Mouse (Mus musculus): ENCODE results near the gene Tbc1d5.

The Tbc1d5 gene

DNA sequence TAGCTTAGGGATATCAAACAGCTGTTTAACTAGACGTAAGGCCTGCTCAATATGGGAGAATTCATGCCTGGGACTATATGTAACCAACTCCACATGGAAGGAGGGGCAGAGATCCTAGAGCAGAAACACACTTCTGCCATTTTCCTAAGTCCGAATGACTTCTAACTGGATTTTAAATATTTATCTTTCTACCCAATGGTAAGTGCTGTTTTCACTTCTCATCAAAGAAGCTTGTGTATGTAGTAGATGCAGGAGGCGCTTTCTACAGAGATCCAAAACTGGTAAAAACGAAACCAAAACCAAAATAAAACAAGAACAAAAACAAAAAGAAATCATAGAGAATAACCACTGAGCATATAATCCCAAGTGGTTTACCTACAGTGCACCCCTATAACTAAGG, 299.2 kb downstream of the Tbc1d5 start:
- DNase-seq (ENCODE audit: low spot score in 2 of 2): no peak

DNA sequence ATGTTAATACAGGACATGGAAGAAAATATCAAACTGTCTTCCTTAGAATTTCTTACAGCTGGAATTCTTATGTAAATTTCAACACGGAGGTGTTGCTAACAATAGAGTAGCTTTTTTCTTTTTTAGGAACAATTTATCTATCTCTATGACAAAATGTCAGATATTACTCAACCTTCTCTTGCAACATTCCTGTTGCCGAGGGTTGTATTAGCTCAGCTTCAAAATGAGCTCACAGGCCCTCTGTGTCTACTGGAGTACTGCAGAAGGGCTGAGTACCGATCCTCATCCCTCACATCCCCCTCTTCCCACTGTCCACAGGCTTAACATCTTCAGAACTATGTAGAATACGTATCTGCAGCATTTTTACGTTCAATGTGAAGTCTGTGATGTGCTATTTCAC, 302.7 kb downstream of the Tbc1d5 start:
- DNase-seq (ENCODE audit: low spot score in 2 of 2): no peak

DNA sequence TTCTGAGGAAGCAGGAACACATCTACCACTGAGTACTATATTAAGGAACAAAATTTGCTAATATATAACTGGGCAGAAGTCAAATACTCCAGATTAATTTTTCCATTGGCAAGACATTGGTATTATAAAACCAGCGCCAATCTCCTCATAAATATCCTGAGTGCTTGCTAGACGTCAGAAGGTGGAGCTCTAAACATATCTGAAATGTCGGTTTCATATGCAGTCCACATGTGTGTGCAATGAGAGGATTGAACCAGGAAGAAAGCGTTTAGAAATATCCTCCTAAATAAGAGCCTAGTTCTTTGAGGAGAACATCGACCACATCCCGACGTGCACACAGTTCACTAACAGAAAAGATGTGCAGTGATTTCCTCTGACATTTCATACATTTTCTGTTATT, 305.1 kb downstream of the Tbc1d5 start:
- DNase-seq (ENCODE audit: low spot score in 2 of 2): no peak

DNA sequence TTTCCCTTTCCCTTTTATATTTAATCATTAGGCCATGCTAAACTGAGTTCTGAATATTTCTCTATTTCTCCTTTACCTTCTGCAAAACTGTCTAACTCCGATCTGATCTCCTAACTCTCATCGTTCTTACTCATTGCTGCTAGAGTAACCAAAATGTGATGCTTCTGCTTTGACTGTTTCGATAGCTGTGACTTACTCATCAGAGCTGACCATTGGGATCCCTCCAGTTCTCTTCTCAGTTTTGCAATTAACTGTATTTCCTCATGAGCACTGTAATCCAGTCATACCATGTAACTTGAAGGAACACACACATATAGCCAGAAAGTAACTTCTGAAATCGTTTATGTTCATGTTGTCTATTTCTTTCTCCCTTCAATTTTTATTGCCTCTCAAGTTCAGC, 306.6 kb downstream of the Tbc1d5 start:
- DNase-seq (ENCODE audit: low spot score in 2 of 2): no peak

DNA sequence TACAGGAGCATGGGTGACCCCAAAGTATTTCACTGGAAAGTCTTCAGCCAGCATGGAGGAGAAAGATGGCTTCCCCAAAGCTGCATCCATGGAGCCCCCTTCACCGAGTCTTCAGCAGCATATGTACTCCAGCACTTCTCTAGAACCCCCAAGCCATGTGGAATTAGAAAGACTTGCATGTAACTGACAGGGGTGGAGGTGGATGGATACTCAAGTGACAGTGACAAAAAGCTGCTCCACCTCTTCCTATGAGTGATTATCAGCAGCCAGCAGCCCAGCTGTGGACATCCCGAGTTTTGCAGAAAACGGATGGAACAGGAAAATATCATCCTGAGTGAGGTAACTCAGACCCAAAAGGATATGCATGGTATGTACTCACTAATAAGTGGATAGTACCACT, 311.9 kb downstream of the Tbc1d5 start:
- DNase-seq (ENCODE audit: low spot score in 2 of 2): no peak

DNA sequence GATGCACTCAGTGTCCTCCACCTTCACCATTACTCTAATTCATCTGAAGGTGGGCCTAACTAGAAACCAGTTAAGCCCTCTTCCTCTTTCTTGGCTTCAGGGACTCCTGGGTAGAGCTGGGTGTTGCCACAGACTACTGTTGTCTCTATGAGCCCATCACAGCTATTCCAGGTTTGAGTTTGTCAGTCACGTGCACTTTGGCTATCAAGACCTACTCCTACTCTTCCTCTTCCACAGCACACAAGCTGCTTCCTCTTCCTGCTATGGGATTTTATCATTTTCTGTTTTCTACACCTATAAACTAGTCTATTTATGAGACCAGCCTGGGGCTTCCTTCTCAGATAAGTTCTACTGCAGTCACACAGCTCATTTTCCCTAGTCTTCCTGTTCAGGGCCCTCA, 314.4 kb downstream of the Tbc1d5 start:
- DNase-seq (ENCODE audit: low spot score in 2 of 2): no peak

DNA sequence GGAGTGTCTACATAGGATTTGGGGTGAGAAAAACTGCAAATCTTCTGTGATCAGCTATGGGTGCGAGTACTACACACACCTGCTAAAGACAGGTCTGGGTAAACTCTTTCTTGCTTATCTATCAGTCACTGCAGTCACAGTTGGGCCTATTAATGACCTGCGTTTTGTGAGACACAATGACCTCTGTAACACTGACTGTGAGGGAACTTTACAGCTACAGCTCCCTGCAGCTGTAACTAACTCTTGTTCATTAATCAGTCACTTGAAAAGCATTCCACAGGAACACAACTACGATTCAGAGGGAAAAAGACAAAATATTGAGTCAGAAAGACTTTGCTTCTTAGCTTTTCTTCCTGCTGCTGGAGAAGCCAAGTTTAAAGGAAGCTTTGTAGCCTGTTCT, 325.9 kb downstream of the Tbc1d5 start:
- DNase-seq (ENCODE audit: low spot score in 2 of 2): no peak

DNA sequence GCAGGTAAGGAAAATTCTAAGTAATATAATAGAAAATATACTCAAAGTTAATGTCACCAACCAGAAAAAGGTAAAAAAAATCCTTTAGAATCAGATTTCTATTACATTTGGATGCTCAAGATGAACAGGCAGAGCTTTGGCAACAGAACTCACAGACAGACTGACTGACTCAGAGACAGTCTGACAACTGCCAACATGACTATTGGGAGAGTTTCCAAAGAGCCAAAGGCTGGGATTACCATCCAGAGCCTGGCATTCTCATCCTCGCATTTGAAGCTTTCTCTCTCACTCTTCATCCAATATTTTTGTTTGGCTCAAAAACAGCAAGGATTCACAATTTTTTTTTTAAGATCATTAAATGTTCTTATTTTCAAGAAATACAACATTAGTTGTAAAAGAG, 327.8 kb downstream of the Tbc1d5 start:
- DNase-seq (ENCODE audit: low spot score in 2 of 2): no peak

DNA sequence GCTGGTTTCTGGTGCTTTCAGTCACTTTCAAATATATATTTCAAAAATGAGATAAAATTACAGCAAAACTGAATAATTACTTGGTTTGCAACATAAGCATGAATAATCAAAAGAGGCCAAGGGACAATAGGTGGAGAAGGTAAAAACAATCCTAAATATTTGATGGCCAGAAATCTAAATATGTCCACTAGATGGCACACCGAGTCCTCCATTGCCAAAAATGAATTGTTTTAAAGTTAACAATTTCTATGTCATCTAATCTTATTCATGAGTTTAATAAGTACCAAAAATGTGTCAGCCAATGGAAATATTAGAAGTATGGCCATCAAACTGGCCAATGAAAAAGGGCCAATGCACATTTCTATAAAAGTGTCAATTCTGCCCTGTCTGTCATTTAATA, 365.1 kb downstream of the Tbc1d5 start:
- no peak for DNase-seq (ENCODE audit: low spot score in 2 of 2)

DNA sequence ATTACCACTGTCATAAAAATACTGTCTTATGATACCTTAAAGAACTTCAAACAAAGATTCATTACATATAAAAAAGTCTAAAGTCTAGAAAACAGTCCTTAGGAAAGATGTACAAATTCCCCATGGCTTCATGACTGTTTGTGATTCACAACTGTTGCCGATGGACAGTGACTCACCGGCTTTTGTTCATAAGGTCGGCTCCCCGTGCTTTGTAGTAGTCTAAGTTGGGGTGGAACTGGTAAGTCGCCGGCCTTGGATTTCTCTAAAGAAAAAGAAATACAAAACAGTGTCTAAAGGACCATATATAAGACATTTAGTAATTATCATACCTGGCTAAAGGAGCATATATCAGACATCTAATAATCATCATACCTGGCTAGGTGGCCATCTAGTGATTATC, 365.6 kb downstream of the Tbc1d5 start:
- no peak for DNase-seq (ENCODE audit: low spot score in 2 of 2)

DNA sequence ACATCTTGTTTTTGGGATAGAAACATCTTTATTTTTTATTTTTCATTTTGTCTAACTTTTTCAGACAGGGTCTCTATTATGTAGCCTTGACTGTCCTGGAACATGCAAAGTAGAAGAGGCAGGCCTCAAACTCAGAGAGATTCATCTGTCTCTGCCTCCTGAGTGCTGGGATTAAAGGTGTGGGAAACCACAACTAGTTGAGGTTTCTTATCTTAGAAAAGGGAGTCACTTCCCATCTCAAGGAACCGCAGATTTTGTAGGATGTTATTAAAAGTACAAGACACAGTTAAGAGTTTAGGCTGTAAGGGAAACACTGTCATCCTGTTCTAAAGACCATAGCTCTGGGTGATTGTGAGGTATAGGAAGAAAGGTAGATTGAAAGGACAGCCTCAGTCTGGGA, 373.5 kb downstream of the Tbc1d5 start:
- no peak for DNase-seq (ENCODE audit: low spot score in 2 of 2)

DNA sequence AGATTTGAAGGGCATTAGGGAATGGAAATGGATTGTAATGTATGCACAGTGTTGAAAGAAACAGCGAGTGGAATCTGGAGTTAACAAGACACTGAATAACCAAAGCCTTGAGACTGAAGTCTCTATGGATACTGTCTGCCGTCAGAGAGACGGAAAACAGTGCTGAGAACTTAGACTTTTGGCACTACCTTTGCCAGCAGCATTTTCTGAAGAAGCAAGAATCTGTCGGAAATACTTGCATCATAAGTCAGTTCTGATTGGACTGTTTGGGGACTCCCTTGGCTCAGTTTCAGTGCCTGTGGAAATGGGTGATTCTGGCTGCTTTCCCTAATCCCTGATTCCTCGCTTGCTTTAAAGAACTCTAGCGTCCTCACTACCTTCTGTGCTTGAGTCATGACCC, 375.9 kb downstream of the Tbc1d5 start:
- no peak for DNase-seq (ENCODE audit: low spot score in 2 of 2)

DNA sequence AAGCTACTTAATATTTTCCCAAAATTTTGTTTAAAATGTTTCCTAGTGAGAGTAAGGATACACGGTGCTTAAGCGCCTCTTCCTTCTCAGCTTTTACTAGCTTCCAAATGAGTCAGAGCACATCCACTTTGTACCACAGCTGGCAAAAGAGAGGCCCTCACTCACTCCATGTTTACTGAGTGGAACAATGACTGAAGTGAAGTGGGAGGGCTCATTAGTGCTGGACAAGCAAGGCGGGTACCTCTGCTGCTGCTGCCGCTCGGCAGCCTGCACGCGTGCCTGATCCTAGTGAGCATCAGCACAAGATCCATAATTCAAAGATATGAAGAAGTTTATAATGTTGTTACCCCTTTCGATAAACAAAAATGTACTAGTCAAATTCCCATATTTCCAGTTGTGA, 376.8 kb downstream of the Tbc1d5 start:
- no peak for DNase-seq (ENCODE audit: low spot score in 2 of 2)

DNA sequence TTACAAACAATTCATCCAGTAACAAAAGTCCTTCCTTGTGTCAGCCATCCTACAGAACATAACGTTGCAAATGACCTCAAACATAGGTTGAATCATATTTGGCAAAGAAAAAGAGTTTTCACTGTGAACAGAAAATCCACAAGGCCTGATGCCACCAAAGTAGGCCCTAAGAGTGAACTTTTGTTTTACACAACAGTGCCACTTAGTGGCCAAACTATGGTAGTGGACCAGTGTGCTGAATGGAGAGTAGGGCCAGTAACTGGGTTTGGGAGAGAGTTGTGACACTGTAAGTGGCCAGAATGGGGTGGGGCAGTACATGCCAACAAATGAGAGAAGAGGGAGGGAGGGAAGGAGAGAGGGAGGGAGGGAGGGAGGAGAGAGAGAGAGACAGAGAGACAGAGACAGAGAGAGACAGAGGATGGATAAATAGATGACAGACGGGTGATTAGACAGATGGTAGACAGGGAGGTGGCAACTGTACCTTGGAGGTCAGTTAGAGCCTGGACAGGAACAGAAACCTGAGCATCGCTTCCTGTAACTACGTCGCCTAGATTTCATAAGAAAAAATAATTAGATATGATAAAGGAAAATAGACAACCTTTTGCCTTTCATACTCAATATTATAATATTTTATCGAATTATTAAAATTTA, 383.6 kb downstream of the Tbc1d5 start:
- peak; percentile 21 to 42 for DNase-seq (ENCODE audit: low spot score in 2 of 2)

DNA sequence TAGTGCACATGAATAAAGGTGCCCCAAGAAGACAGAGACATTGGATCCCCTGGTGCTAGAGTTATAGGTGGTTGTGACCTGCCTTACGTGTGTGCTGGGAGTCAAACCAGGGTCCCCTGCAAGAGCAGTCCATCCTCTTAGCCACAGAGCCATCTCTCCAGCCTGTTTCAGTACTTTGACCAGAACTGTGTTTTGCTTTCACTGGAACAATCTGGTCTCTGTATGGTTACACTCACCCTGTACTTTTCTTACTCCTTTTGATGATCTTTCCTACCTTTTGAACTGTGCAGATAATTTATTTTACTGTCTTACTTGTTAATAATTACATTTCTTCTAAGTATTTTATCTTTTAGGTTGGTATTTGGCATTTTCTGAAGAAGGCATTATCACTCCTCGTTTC, 387.5 kb downstream of the Tbc1d5 start:
- no peak for DNase-seq (ENCODE audit: low spot score in 2 of 2)

DNA sequence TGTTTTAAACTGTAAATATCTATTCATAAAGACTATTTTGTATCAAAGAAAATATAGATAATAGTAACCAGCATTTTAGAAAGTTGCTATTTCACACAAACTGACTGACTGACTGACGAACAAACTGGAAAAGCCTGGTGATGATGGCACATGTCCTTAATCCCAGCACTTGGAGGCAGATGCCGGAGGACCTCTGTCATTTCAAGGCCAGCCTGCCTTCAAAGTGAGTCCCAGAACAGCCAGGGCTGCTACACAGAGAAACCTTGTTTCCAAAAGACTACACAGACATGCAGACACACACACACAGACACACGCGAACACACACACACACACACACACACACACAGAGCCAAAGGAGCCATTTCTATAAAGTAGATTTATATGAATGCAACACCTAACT, 390.3 kb downstream of the Tbc1d5 start:
- no peak for DNase-seq (ENCODE audit: low spot score in 2 of 2)

DNA sequence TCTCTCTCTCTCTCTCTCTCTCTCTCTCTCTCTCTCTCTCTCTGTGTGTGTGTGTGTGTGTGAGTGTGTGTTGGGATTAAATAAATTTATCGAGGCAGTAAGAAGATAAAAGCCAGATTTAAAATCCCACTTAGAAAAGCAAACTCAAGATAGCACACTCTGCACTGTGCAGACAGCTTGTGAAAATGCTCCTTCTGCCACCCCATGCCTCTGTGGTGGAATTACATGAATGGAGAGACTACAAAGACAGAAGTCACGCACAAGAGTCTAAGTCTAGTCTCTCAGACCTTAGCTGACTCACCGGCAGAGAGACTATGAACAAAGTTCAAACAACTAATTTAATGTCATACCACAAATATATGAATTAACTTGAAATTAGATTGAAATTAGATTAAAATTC, 403.9 kb downstream of the Tbc1d5 start:
- no peak for DNase-seq (ENCODE audit: low spot score in 2 of 2)

DNA sequence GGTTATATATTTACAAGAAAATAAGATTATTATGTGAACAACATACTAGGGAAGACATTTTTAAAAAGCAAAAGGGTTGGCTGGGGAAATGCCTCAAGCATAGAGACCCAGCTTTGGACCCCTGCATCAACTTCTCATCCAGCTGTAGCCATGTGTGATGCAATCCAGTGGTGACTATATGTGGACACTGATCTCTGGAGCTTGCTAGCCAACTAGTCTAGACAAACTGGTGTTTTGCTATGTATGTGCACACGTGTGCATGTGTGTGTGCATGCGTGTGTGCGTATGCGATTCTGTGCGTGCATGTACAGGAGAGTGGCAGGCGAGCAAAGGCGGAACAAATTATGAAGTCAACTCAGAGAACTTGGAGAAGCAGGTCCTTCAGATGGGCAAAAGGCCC, 414.8 kb downstream of the Tbc1d5 start:
- DNase-seq (ENCODE audit: low spot score in 2 of 2): no peak

DNA sequence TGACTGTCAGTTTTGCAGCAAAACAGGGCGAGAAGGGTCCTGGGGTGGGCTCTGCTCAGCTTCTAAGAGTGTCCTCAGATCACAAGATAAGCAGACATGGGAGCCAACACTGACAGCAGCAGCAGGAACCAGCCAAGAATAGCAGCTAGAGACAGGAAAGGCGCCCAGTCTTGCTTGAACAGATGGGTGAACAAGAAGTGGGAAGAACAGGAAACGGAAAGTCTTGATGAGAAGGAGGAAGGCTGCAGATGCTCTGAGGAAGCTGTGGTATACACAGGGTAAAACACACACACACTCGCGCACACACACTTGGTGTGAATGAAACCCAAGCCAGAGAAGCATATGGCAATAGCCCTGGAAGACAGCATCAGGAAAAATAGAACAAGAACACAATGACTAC, 415.7 kb downstream of the Tbc1d5 start:
- no peak for DNase-seq (ENCODE audit: low spot score in 2 of 2)

DNA sequence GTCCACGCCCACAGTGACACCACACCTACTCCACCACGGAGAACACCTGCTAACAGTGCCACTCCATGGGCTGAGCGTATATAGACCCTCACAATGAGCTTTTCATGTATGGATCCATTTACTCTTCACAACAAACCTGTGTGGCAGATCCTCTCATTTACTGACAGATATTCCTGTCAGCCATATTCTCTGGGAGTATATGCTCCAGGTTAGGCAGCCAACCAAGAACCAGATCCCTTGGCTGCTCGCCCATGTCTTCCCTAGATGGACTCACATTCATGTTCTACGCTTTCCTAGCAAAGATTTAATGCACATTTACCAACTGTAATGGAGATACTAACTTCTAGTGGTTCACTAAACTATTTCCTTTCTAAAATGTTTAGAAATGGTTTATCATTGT, 416.9 kb downstream of the Tbc1d5 start:
- DNase-seq (ENCODE audit: low spot score in 2 of 2): no peak

DNA sequence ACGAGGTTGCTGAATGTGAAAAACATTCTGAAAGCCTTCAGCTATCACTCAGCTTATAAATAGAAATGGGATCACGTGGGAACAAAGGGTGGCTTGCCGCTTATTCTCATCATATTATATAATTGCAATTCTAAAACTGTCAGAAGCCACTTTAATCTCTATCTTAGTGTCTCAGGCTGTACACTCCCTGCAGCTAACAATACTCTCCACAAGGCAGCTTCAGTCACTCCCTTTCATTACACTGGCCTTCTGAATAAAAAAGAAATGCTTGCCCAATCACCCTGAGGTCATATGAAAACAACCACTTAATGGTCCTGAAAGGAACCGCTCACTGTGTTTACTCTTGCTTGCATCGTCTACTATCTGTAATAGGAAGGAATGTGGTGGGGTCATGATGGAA, 418.1 kb downstream of the Tbc1d5 start:
- DNase-seq (ENCODE audit: low spot score in 2 of 2): no peak

DNA sequence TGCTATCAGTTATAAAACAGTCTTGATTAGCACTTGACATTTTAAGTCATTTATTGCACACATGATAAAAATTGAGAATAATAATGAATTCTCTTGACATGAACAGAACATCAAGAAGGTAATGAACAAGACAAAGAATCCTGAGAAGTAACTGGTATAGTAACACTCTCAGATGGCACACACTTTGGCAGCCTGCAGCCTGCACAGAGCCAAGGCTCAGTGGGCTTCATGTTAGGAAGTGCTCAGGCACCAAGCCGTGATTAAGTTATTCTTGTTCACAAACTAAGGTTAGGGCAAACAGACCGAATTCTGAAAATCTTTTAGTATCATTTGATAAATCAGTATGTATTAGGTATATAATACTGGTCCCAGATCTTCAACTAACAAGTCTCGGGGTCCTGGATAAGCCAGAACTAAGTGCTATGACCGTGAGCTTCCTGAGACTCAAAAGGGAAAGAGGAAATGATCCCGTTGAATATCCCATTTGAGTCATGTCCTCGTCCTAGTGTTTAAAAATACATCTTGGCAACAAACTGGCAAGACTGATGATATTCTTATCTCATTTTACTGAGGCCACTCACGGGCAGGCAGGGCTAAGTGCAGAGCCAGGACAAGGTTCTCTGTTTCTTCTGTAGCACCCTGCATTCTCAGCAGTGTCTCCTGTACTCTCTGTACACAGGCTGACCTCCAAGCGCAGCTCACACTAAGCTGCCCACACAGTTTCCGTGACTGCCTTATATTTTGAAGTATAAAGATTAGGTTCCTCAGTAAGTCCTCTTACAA, 425.6 kb downstream of the Tbc1d5 start:
- no peak for DNase-seq (ENCODE audit: low spot score in 2 of 2)

DNA sequence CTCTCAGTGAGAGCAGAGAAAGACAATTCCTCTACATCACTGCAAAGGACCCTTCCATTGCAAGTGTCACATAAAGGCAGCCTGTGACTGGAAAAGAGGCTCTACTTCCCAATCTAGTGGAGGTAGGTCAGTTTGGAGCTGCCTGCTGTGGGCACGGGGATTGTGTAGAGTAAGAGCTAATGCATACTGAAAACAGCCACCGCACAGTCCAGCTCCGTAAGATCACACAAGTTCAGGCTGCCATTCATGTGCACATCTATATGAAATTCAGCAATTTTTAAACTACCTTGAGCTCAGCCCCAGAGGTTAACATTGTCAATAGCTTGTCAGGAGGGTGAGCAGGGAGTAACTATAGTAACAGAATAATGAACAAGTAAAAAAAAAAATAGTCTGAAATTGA, 426.4 kb downstream of the Tbc1d5 start:
- no peak for DNase-seq (ENCODE audit: low spot score in 2 of 2)

DNA sequence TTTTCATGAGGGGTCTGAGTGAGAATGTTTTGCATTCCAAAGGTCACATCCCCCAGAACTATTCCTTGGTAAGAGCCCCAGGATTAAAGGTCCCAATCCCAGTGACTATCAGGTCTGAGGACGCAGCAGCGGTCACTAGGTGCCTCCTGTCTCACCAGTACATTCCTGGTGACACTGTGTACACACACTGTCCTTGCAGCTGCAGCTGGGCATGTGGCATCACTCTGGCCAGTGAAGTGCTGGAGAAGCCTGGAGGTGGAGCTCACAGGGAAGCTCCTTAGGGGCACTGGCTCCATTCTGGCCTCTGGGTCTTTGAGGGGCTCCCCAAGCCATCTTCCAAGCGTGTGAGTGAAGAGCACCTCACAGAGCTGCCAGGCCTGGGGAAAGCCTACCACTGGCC, 427.2 kb downstream of the Tbc1d5 start:
- DNase-seq (ENCODE audit: low spot score in 2 of 2): no peak
